Mouse (Mus musculus) olfactory bulb, adult 2 months (tissue): ENCODE measurements around the gene Ctnnd2.

Source experiments
- CTCF ChIP-seq: fragments of 200-500 bp; IDR thresholded peaks from 2 replicates; pipeline ENCODE4 v1.5.1; 2012; ENCODE audit warnings: low read depth, mild to moderate bottlenecking, low read length, moderate library complexity; ENCODE audit not compliant: insufficient read depth
- POLR2A ChIP-seq: fragments of 200-500 bp; IDR thresholded peaks from 2 replicates; pipeline ENCODE4 v1.6.1; 2012; ENCODE audit warnings: mild to moderate bottlenecking, low read depth, low read length, moderate library complexity; ENCODE audit not compliant: insufficient read depth

GRCm38 (mm10) chr15:30564594-30564993 lies 392.2 kb downstream of the Ctnnd2 start:
- no peak for TF ChIP-seq POLR2A
- TF ChIP-seq CTCF: no peak
